ENCODE assay signal across 8 mouse cellular contexts in the genomic region with DNA sequence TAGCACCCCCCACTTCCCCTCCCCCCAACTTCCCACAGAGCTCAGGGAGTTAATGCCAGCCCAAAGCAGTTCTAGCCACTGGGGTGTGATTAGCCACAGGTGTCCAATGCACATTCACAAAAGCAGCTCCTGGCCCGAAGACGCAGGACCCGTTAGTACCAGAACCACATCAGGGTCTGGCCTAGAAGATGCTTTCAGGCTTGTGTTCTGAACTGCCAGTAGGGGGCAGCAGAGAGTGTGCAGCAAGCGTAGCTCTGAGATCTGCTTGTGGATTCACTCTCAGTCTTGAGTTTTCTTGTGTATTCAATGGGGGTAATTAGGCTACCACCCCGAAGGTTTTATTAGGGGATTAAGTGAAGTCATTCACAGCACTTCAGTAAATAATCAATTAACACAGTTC. TPM values are rescaled to one million over a fixed set of nuclear protein-coding genes. Genes with fewer than 3 reads are reported as not detected.
DNase-seq lines count a peak whose midpoint lies in the region; ATAC-seq and TF ChIP-seq lines count a peak whose summit lies in the region.

No protein-coding gene starts in this region.

- peak; percentile 90 for TF ChIP-seq CTCF in kidney, postnatal 0 days (IDR thresholded peaks at IDR 0.05; ENCODE audit: low read depth)
- peak; percentile 90 for TF ChIP-seq CTCF in bone marrow, adult 2 months (IDR thresholded peaks at IDR 0.05; ENCODE audit: control insufficient read depth, insufficient read depth, low read length)
- peak; percentile 79; the same call in 1 of the 2 replicates for TF ChIP-seq CTCF in embryonic fibroblast, embryonic 13.5 days (IDR thresholded peaks at IDR 0.05; ENCODE audit: borderline replicate concordance, insufficient read depth, low read length)

- H3K36me3 ChIP-seq in kidney, postnatal 0 days (ENCODE audit: insufficient read depth, low read length): no peaks in the 10 kb centered on the region
- no peaks in the 10 kb centered on the region for H3K36me3 ChIP-seq in kidney, embryonic 15.5 days
- H3K36me3 ChIP-seq in liver, embryonic 13.5 days: no peaks in the 10 kb centered on the region

- H3K4me1 ChIP-seq in kidney, postnatal 0 days (replicated peaks; ENCODE audit: insufficient read depth, low read length): 0 out of 2 replicates have a peak, but pooled peaks cover 5% of the 10 kb centered on the region
- peaks cover 17% of the 10 kb centered on the region for H3K4me1 ChIP-seq in kidney, embryonic 15.5 days
- H3K4me1 ChIP-seq in bone marrow, adult 2 months (ENCODE audit: control insufficient read depth, insufficient read depth, low read length): no peaks in the 10 kb centered on the region
- no peaks in the 10 kb centered on the region for H3K4me1 ChIP-seq in embryonic fibroblast, embryonic 13.5 days (ENCODE audit: control insufficient read depth, insufficient read depth, low read length)
- no peaks in the 10 kb centered on the region for H3K4me1 ChIP-seq in liver, embryonic 13.5 days (replicated peaks)

- WGBS in kidney, postnatal 0 days: 8% methylated on average over 5 of the region's 5 CpGs
- 7% methylated on average over 5 of the region's 5 CpGs for WGBS in kidney, embryonic 15.5 days
- WGBS in bone marrow, adult 2 months: 5% methylated on average over 5 of the region's 5 CpGs
- WGBS in liver, embryonic 13.5 days (ENCODE audit: insufficient replicate concordance): 17% methylated on average over 5 of the region's 5 CpGs

- DNase-seq in kidney, postnatal 0 days (ENCODE audit: low spot score): peak; percentile 72
- peak; percentile 85 for DNase-seq in ES-CJ7 (ENCODE audit: low read depth, low spot score)
- DNase-seq in liver, embryonic 13.5 days: peak; percentile 13
- DNase-seq in right cerebral cortex, postnatal 10 days (ENCODE audit: low spot score in 2 of 2): peak; percentile 76 to 86
- DNase-seq in urinary bladder, postnatal 10 days (ENCODE audit: low spot score): no peak

- no peak overlapping the region for H3K4me2 ChIP-seq in kidney, postnatal 0 days (ENCODE audit: low read length)
- H3K4me2 ChIP-seq in kidney, embryonic 15.5 days: no peak overlapping the region
- H3K4me2 ChIP-seq in liver, embryonic 13.5 days: no peak overlapping the region

- H3K9ac ChIP-seq in kidney, postnatal 0 days (ENCODE audit: low read depth, low read length): no peak overlapping the region
- no peak overlapping the region for H3K9ac ChIP-seq in kidney, embryonic 15.5 days
- no peak overlapping the region for H3K9ac ChIP-seq in liver, embryonic 13.5 days

- H3K27me3 ChIP-seq in kidney, postnatal 0 days (ENCODE audit: insufficient read depth, low read length): no peaks in the 10 kb centered on the region
- peaks cover 8% of the 10 kb centered on the region; the same call in 1 of the 2 replicates for H3K27me3 ChIP-seq in kidney, embryonic 15.5 days
- H3K27me3 ChIP-seq in liver, embryonic 13.5 days: no peaks in the 10 kb centered on the region

- no peak for TF ChIP-seq POLR2A in bone marrow, adult 2 months (IDR thresholded peaks at IDR 0.05; ENCODE audit: borderline replicate concordance, control insufficient read depth, low read depth, low read length)
- no peak for TF ChIP-seq POLR2A in embryonic fibroblast, embryonic 13.5 days (IDR thresholded peaks at IDR 0.05; ENCODE audit: low read depth, low read length)

- H3K9me3 ChIP-seq in kidney, postnatal 0 days (replicated peaks; ENCODE audit: low read length): no peaks in the 10 kb centered on the region
- H3K9me3 ChIP-seq in kidney, embryonic 15.5 days (replicated peaks): no peaks in the 10 kb centered on the region
- no peaks in the 10 kb centered on the region for H3K9me3 ChIP-seq in liver, embryonic 13.5 days (replicated peaks)

- no peak; the same call in 1 of the 2 replicates for ATAC-seq in kidney, postnatal 0 days (replicated peaks; ENCODE audit: low FRiP score, low read depth)
- no peak for ATAC-seq in kidney, embryonic 15.5 days (replicated peaks; ENCODE audit: low FRiP score)
- ATAC-seq in liver, embryonic 13.5 days (ENCODE audit: low read depth): no peak

- no peak overlapping the region for H3K27ac ChIP-seq in kidney, postnatal 0 days
- no peak overlapping the region for H3K27ac ChIP-seq in kidney, embryonic 15.5 days
- H3K27ac ChIP-seq in bone marrow, adult 2 months (ENCODE audit: control insufficient read depth, insufficient read depth, low read depth, low read length, poor library complexity): no peak overlapping the region
- H3K27ac ChIP-seq in embryonic fibroblast, embryonic 13.5 days (ENCODE audit: insufficient read depth, low read length): no peak overlapping the region
- no peak overlapping the region for H3K27ac ChIP-seq in liver, embryonic 13.5 days

- H3K4me3 ChIP-seq in kidney, postnatal 0 days (replicated peaks; ENCODE audit: low read depth, low read length): no peak overlapping the region
- no peak overlapping the region for H3K4me3 ChIP-seq in kidney, embryonic 15.5 days (replicated peaks)
- H3K4me3 ChIP-seq in bone marrow, adult 2 months (replicated peaks; ENCODE audit: control insufficient read depth, low read depth, low read length): no peak overlapping the region
- no peak overlapping the region for H3K4me3 ChIP-seq in embryonic fibroblast, embryonic 13.5 days (ENCODE audit: insufficient read depth, low read length)
- no peak overlapping the region for H3K4me3 ChIP-seq in liver, embryonic 13.5 days (replicated peaks)

RNA-seq across cellular contexts. Expression of a gene that starts 42.6 kb away (rescaled TPM):
- polyA plus RNA-seq in kidney, postnatal 0 days (2015; fragmentation: Nextera tagmentation; extraction: Ambion mirVana): 14.2 and 14.8 TPM in 2 replicates
- polyA plus RNA-seq in kidney, embryonic 15.5 days (2015; fragmentation: Nextera tagmentation; extraction: Ambion mirVana): 18.3 and 19.5 TPM in 2 replicates
- 2.0 and 3.7 TPM in 2 replicates for polyA plus RNA-seq in bone marrow, adult 2 months (2011; ENCODE audit: insufficient read depth, insufficient read length, low replicate concordance, missing spikeins)
- polyA plus RNA-seq in embryonic fibroblast, embryonic 13.5 days (2011; ENCODE audit: insufficient read length, low read depth, missing spikeins): 23.7 and 26.4 TPM in 2 replicates
- polyA plus RNA-seq in liver, embryonic 13.5 days (2015; fragmentation: Nextera tagmentation; extraction: Ambion mirVana): 1.1 and 1.2 TPM in 2 replicates
